Mouse (Mus musculus) urinary bladder, postnatal 10 days (tissue): ENCODE measurements around the gene Gopc.
"Not testable (repeated sequence)": the region's sequence is repeated elsewhere in the genome, so short reads cannot be mapped to it uniquely, and the experiment has no call there.

Experiments
- DNase-seq: peaks from one replicate; pipeline ENCODE4 v3.0.0; 2022; ENCODE audit warnings: low spot score

Gopc gene

GRCm38 (mm10) chr10:52387192-52387591 is 5.3 kb upstream of the Gopc start:
- no peak for DNase-seq

GRCm38 (mm10) chr10:52384823-52385610 is 3.1 kb upstream of the Gopc start:
- no peak for DNase-seq

- no peak for DNase-seq
Observed at GRCm38 (mm10) chr10:52383522-52383921, 1.6 kb upstream of the Gopc start.

GRCm38 (mm10) chr10:52383022-52383421 is 1.1 kb upstream of the Gopc start:
- DNase-seq: no peak

GRCm38 (mm10) chr10:52381321-52381801 is 563 bp downstream of the Gopc start:
- no peak for DNase-seq

GRCm38 (mm10) chr10:52377813-52378212 is 4.1 kb downstream of the Gopc start:
- DNase-seq: no peak

- DNase-seq: no peak
Observed at GRCm38 (mm10) chr10:52376422-52376821, 5.5 kb downstream of the Gopc start.

- no peak for DNase-seq
Observed at GRCm38 (mm10) chr10:52374651-52375050, 7.3 kb downstream of the Gopc start.

GRCm38 (mm10) chr10:52373834-52374233 is 8.1 kb downstream of the Gopc start:
- DNase-seq: no peak

GRCm38 (mm10) chr10:52368376-52368775 is 13.5 kb downstream of the Gopc start:
- DNase-seq: no peak

GRCm38 (mm10) chr10:52360862-52361609 is 20.9 kb downstream of the Gopc start:
- DNase-seq: no peak

GRCm38 (mm10) chr10:52360241-52360735 is 21.6 kb downstream of the Gopc start:
- DNase-seq: no peak

- no peak for DNase-seq
Observed at GRCm38 (mm10) chr10:52358467-52358866, 23.5 kb downstream of the Gopc start, which contains the start of gene Gm26741. TSS of gene Gm26741 (plus strand) at chr10:52358767.

- no peak for DNase-seq
Observed at GRCm38 (mm10) chr10:52353184-52353583, 28.7 kb downstream of the Gopc start.

GRCm38 (mm10) chr10:52343324-52343723 is 38.6 kb downstream of the Gopc start:
- not testable (repeated sequence) for DNase-seq

- DNase-seq: no peak
Observed at GRCm38 (mm10) chr10:52331007-52331406, 50.9 kb downstream of the Gopc start.

GRCm38 (mm10) chr10:52321918-52322317 is 60.0 kb downstream of the Gopc start:
- DNase-seq: no peak

GRCm38 (mm10) chr10:52319506-52320286 is 62.2 kb downstream of the Gopc start:
- DNase-seq: no peak

GRCm38 (mm10) chr10:52309196-52309595 is 72.7 kb downstream of the Gopc start:
- no peak for DNase-seq

- no peak for DNase-seq
Observed at GRCm38 (mm10) chr10:52304574-52304973, 77.3 kb downstream of the Gopc start.

GRCm38 (mm10) chr10:52302271-52302670 is 79.7 kb downstream of the Gopc start:
- DNase-seq: no peak

- DNase-seq: no peak
Observed at GRCm38 (mm10) chr10:52301766-52302165, 80.2 kb downstream of the Gopc start.
